Mouse (Mus musculus): ENCODE measurements around the gene Pdrg1. TPM values are rescaled to one million over a fixed set of nuclear protein-coding genes. Genes with fewer than 3 reads are reported as not detected.

The Pdrg1 gene
- polyA plus RNA-seq, 1 experiment from 2014 or later = 66.8 TPM

DNA sequence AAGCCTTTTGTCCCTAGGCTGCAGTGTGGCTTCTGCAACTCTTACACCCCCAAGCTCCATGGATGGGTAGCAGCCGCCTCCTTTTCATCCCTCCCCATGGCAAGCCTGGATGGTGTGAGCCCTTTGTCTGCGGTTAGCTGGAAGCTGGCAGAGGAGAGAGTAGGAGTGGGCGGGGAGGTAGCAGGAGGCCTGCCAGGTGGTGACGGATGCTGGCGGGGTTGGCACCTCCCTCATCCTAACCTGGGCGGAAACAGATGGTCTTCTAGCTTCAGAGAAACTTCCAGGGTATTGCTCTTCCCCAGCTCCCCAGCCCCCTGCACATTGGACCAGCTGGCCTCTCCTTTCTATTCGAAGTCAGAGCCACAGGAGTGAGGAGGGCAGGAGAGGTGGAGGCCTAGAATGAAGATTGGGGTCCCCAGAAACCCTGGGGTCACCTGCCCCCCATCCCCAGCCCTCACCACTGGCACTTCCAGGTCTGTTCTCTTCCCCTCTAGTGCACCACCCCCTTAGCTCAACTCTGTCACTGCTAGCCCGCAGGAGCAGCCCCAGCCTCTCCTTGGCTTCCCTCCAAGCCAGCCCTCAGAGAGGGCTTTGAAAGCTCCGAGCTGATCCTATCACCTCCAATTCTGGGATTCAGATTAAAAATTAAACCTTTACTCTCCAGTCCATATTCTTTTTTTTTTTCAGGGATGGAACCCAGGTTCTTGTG is 34.2 kb upstream of the Pdrg1 start:
- Histone ChIP-seq H3K4me2 (replicated peaks; ENCODE audit: low read depth) (no peak overlapping the region), H3K27ac (replicated peaks) (no peak overlapping the region), H3K36me3 (ENCODE audit: control insufficient read depth, insufficient read depth, low read length) (no peaks in the 10 kb centered on the region), H3K9ac (ENCODE audit: low read length) (no peak overlapping the region), H3K27me3 (ENCODE audit: control insufficient read depth, insufficient read depth, low read length) (no peaks in the 10 kb centered on the region), H3K4me1 (replicated peaks; ENCODE audit: control insufficient read depth, insufficient read depth) (no peaks in the 10 kb centered on the region), H3K9me3 (ENCODE audit: control insufficient read depth, low read length) (no peaks in the 10 kb centered on the region), H3K4me3 (ENCODE audit: low read depth, low read length) (no peak overlapping the region)
- DNase-seq (ENCODE audit: low spot score) = no peak
- ATAC-seq (ENCODE audit: low FRiP score, low TSS enrichment) = 0 out of 2 replicates have a peak, but pooled peaks have one; percentile 28
- 30% methylated on average over 9 of the region's 9 CpGs for WGBS
- TF ChIP-seq EP300 (optimal IDR thresholded peaks at IDR 0.05) = no peak
- TF ChIP-seq CTCF (IDR thresholded peaks at IDR 0.05; ENCODE audit: low read depth) = no peak

DNA sequence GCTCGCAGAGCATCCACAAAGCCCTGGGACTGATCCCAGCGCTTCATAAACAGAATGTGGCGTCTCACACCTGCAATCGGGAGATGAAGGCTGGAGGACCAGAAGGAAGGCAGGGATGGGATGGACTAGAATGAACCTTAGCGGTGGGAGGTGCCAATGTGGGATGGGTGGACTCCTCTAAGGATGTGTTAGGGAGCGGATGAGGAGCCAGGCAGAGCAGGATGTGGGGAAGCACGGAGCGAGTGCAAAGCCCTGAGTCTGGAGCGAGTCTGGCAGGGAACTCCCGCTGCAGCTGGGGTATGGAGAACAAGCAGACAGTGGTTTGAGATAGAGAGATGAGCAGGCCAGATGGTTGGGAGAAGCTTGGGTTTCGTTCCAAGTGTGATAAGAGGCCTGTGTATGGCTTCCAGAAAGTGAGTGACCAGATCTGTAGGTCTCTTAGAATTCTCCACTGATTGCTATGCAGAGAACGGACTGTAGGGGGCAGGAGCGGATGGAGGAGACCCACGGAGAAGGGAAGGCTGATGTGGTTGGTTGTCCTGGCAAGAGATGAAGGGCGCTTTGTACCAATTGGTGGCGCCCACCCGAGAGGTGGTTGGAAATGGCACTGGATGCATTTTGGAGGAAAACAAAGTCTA is 32.7 kb upstream of the Pdrg1 start:
- peak; percentile 45 for DNase-seq (ENCODE audit: low spot score)
- H3K9ac ChIP-seq (ENCODE audit: low read length) = no peak overlapping the region
- TF ChIP-seq EP300 (optimal IDR thresholded peaks at IDR 0.05) (no peak), CTCF (IDR thresholded peaks at IDR 0.05; ENCODE audit: low read depth) (peak; percentile 76)

GRCm38 (mm10) chr2:153045884-153046299 is 30.7 kb upstream of the Pdrg1 start:
- Histone ChIP-seq H3K27ac (replicated peaks) (no peak overlapping the region), H3K4me1 (replicated peaks; ENCODE audit: control insufficient read depth, insufficient read depth) (no peaks in the 10 kb centered on the region), H3K9ac (ENCODE audit: low read length) (no peak overlapping the region), H3K4me3 (ENCODE audit: low read depth, low read length) (no peak overlapping the region), H3K27me3 (ENCODE audit: control insufficient read depth, insufficient read depth, low read length) (no peaks in the 10 kb centered on the region), H3K4me2 (replicated peaks; ENCODE audit: low read depth) (no peak overlapping the region), H3K9me3 (ENCODE audit: control insufficient read depth, low read length) (no peaks in the 10 kb centered on the region), H3K36me3 (ENCODE audit: control insufficient read depth, insufficient read depth, low read length) (no peaks in the 10 kb centered on the region)
- no peak for DNase-seq (ENCODE audit: low spot score)
- ATAC-seq (ENCODE audit: low FRiP score, low TSS enrichment) = no peak
- TF ChIP-seq CTCF (IDR thresholded peaks at IDR 0.05; ENCODE audit: low read depth) (no peak), EP300 (optimal IDR thresholded peaks at IDR 0.05) (no peak)
- 39% methylated on average over 8 of the region's 8 CpGs for WGBS

More for the DNA sequence above, 32.7 kb upstream of the Pdrg1 start:
- H3K27me3 ChIP-seq (ENCODE audit: control insufficient read depth, insufficient read depth, low read length) = no peaks in the 10 kb centered on the region
- WGBS = 37% methylated on average over 17 of the region's 17 CpGs
- H3K9me3 ChIP-seq (ENCODE audit: control insufficient read depth, low read length) = no peaks in the 10 kb centered on the region
- no peak for ATAC-seq (ENCODE audit: low FRiP score, low TSS enrichment)
- H3K4me2 ChIP-seq (replicated peaks; ENCODE audit: low read depth) = no peak overlapping the region
- H3K27ac ChIP-seq (replicated peaks) = no peak overlapping the region
- no peak overlapping the region for H3K4me3 ChIP-seq (ENCODE audit: low read depth, low read length)
- no peaks in the 10 kb centered on the region for H3K4me1 ChIP-seq (replicated peaks; ENCODE audit: control insufficient read depth, insufficient read depth)
- no peaks in the 10 kb centered on the region for H3K36me3 ChIP-seq (ENCODE audit: control insufficient read depth, insufficient read depth, low read length)

- Histone ChIP-seq H3K27me3 (ENCODE audit: control insufficient read depth, insufficient read depth, low read length) (no peaks in the 10 kb centered on the region), H3K4me3 (ENCODE audit: low read depth, low read length) (no peak overlapping the region), H3K9me3 (ENCODE audit: control insufficient read depth, low read length) (no peaks in the 10 kb centered on the region), H3K27ac (replicated peaks) (no peak overlapping the region), H3K9ac (ENCODE audit: low read length) (no peak overlapping the region), H3K4me2 (replicated peaks; ENCODE audit: low read depth) (no peak overlapping the region), H3K36me3 (ENCODE audit: control insufficient read depth, insufficient read depth, low read length) (no peaks in the 10 kb centered on the region), H3K4me1 (replicated peaks; ENCODE audit: control insufficient read depth, insufficient read depth) (no peaks in the 10 kb centered on the region)
- DNase-seq (ENCODE audit: low spot score) (no peak), ATAC-seq (ENCODE audit: low FRiP score, low TSS enrichment) (no peak)
- TF ChIP-seq CTCF (IDR thresholded peaks at IDR 0.05; ENCODE audit: low read depth) (no peak), EP300 (optimal IDR thresholded peaks at IDR 0.05) (no peak)
- WGBS = 55% methylated on average over 3 of the region's 3 CpGs
These were observed 28.7 kb upstream of the Pdrg1 start for GRCm38 (mm10) chr2:153043886-153044285.

- Histone ChIP-seq H3K4me3 (ENCODE audit: low read depth, low read length) (no peak overlapping the region), H3K4me2 (replicated peaks; ENCODE audit: low read depth) (no peak overlapping the region), H3K27ac (replicated peaks) (no peak overlapping the region), H3K9ac (ENCODE audit: low read length) (no peak overlapping the region), H3K4me1 (replicated peaks; ENCODE audit: control insufficient read depth, insufficient read depth) (no peaks in the 10 kb centered on the region; the same call in 1 of the 2 replicates), H3K36me3 (ENCODE audit: control insufficient read depth, insufficient read depth, low read length) (no peaks in the 10 kb centered on the region), H3K9me3 (ENCODE audit: control insufficient read depth, low read length) (no peaks in the 10 kb centered on the region), H3K27me3 (ENCODE audit: control insufficient read depth, insufficient read depth, low read length) (peaks cover 6% of the 10 kb centered on the region; the same call in 1 of the 2 replicates)
- DNase-seq (ENCODE audit: low spot score) = no peak
- no peak for ATAC-seq (ENCODE audit: low FRiP score, low TSS enrichment)
- 29% methylated on average over 2 of the region's 2 CpGs for WGBS
- TF ChIP-seq CTCF (IDR thresholded peaks at IDR 0.05; ENCODE audit: low read depth) = no peak
- no peak for TF ChIP-seq EP300 (optimal IDR thresholded peaks at IDR 0.05)
These were observed 21.5 kb upstream of the Pdrg1 start for GRCm38 (mm10) chr2:153036690-153037089.

Data from stomach, postnatal 0 days (tissue).